Mouse (Mus musculus): Measurements from ENCODE around the gene Rpl9-ps1. TPM values are rescaled to one million over a fixed set of nuclear protein-coding genes. Genes with fewer than 3 reads are reported as not detected.

The Rpl9-ps1 gene
- total RNA-seq, 2 experiments from 2014 or later: not detected

DNA sequence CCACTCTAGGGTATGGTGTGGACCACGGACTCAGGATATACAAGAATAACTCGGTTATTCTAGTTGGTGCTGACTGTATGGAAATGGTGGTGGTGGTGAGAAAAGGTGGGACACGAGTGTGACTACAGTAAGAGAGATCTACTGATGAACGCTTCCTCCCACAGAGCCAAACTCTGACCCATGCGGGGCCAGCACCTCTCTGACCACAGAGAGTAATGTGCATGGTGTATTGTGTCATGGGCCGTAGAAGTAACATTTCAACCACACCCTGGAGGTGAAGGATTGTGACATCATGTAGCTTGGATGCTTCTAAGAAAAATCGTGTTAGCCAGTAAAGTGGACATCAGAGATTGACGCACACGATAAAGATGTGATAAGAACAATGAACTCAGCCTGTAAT is 16.6 kb downstream of the Rpl9-ps1 start:
- no peak for DNase-seq (ENCODE audit: low spot score in 2 of 2)

DNA sequence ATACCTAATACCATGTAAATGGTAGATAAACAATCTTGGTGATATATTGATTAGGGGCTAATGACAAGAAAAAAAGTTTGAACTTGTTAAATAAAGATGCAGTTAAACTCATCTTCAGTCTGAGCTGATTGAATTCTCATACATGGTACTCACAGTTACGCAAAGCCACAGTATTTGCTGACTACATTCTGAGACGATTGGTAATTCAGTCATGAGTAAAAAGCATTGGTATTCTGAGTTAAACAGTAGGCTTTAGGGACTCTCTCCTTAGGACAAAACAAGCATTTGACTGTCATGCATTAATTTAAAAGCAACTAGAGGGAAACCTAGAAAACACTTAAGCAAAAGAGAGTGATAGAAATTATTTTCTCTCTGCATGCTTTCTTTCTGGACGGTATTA is 21.8 kb downstream of the Rpl9-ps1 start:
- DNase-seq (ENCODE audit: low spot score in 2 of 2): no peak

DNA sequence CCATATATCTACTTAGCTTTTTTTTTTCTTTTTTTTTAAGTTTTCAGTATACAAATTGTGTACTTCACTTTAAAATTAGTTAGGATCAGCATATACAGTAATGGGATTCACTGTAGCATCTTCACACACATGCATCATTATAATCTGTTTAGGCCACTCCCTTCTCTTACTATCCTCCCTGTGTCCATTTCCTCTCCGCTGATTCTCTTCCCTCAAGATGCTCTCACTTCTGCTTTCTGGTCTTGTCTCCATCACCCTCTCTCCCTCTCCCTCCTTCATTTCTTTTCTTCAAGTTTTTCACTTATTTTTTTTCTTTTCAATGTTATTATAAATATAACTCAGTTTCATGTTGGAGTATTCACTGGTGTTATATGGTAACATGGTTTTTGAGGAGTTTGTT is 26.4 kb downstream of the Rpl9-ps1 start:
- DNase-seq (ENCODE audit: low spot score in 2 of 2): no peak

DNA sequence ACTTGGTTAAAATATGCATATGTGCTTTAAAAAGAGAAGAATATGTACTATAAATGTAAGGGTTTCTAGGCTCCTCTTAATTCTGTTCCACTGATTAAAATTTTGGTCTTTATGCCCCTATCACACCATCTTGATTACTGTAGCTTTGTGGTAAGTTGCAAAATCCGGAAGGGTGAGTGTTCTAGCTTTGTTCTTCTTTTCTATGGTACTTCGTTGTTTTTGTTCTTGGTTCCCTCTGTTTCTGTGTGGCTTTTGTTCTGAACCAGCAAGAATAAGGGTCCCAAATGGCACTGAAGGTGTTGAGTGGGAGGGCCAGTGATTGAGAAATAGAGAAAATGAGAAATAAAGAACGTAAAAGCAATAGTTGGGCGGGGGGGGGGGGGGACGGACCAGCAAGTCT is 27.2 kb downstream of the Rpl9-ps1 start:
- no peak for DNase-seq (ENCODE audit: low spot score in 2 of 2)

DNA sequence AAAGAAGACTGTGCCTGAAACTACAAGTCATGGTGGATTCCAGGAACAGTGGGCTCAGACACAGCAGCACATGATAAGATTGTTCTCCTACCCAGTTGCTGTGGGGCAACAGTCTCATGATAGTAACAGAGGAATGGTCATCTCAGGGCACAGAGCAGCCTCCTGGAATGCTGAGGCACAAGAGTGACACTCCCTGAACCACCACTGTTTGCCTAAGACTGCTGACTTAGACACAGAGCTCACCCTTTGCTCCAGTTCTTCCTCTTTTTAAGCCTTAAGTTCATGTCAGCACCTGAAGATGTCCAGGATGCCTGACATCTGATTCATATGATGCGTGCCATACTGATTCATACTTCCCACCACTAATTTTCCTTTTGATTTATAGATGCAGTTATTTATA is 28.8 kb downstream of the Rpl9-ps1 start:
- no peak for DNase-seq (ENCODE audit: low spot score in 2 of 2)

DNA sequence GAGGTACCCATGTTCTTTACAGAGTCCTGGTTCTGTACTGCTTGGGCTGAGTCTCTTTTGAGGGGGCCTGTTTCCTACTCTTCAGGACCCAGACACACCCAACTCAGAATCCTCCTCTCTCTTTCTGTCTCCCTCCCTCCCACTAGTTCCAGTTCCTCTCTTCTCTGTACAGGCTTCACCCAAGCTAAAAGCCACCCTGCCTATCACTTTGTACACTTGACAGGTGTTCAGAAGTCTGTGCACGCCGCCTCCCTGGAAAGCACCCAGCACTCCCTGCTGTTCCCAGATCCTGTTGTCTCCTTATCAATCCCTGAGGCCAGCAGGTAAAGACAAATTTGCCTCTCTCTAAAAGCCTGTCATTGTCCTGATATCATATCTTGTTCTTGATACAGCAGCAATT is 34.5 kb downstream of the Rpl9-ps1 start:
- no peak for DNase-seq (ENCODE audit: low spot score in 2 of 2)

DNA sequence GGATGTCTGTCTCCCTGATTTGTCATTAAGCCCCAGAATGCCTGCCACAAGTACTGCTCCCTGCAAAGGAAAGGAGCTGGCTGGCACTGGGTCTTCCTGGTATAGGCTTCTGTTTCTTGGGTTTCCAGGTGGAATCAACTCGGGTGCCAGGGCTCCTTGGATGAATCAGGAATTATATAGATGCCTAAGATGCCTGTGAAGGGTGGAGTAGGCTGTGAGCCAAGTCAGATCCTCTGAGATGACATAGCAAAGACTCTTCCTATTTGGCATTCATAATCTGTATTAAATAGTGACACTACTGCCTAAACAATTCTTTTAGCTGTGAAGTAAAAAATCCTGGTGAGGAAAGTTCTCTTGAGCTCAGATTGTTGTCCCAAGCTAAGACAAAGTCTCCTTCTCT is 39.0 kb downstream of the Rpl9-ps1 start:
- DNase-seq (ENCODE audit: low spot score in 2 of 2): no peak

DNA sequence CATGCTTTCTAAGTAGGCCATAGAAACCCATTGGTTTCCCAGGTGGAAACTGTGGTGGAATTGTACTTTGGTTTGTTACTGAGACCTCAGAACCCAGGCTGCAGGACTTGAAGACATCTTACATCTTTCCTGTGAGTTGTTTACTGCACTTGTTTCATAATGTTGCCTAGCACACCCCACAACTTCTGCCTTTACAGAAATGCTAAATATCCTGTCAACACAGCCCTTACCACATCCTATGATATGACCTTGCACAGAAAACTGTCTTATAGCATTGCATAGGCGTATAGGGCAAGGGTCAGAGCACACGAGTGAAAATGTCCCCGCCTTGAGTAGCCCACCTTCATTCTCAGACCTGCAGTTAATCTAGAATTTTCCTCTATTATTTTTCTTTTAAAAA is 39.9 kb downstream of the Rpl9-ps1 start:
- DNase-seq (ENCODE audit: low spot score in 2 of 2): no peak

DNA sequence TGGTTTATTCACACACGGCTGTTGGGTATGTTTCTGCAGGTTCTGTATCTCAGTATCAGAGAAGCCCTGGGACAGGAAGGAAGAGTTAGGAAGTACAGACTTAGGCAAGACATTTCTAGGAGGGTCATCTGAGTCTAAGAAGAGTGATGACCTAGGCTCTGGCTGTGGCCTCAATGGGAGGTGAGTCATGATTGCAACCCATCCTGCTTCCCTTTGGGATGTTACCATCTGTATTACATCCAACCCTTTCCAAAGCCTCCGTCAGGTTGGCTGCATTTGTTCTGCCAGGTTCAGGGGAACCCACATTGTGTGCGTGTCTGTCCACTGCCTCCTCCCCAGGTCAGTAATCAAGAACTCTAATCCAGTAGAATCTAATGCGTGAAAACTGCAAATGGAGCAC is 40.7 kb downstream of the Rpl9-ps1 start:
- DNase-seq (ENCODE audit: low spot score in 2 of 2): no peak

DNA sequence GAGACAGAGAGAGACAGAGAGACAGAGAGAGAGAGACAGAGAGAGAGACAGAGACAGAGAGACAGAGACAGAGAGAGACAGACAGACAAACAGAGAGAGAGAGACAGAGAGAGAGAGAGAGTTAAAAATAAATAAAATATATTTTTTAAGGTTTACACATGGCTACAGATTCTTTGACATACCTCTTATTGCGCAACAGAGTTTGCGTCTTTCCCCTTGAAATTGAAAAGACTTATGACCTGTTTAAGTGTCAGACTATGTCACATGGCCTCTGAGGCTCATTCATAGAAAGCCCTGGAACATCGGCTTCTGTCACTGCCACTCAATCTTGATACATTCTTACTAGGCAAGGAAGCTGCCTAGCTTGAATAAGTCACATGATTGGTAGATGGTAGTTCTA is 42.0 kb downstream of the Rpl9-ps1 start:
- no peak for DNase-seq (ENCODE audit: low spot score in 2 of 2)

DNA sequence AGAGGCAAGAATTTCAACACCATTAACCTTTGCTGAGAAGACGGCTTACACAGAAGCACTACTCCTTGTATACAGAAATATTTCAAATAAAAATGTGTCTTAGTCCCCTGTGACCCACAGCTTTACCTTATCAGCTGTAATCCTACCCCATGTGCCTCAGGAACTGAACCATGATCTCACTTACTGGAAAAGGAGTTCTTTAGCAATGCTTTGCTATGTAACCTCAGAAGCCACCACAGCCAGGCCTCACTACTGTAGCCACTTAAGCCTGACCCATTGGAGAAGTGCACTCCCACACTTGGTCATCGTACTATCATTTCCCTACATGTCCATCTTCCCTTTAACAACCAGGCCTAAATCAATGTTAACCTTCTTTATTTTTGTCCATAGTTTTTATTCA is 44.8 kb downstream of the Rpl9-ps1 start:
- DNase-seq (ENCODE audit: low spot score in 2 of 2): no peak

DNA sequence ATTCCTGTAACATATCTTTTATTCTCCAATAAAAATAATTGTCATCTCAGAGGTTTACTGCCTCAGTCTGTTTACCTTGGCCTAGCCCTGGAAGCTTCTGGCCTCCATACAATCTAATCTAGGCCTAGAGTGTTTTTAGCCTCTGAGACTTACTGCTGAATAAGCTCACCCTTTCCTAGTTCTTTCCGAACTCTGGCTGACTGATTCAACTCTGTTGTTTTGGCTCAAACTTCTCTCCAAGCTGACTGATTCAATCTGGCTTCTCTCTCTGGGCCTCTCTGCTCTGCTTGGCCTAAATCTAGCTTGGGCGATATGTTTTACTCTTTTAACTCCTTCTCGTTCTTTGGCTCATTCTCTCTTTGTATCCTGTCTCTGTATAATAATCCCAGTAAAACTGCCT is 46.4 kb downstream of the Rpl9-ps1 start:
- no peak for DNase-seq (ENCODE audit: low spot score in 2 of 2)

DNA sequence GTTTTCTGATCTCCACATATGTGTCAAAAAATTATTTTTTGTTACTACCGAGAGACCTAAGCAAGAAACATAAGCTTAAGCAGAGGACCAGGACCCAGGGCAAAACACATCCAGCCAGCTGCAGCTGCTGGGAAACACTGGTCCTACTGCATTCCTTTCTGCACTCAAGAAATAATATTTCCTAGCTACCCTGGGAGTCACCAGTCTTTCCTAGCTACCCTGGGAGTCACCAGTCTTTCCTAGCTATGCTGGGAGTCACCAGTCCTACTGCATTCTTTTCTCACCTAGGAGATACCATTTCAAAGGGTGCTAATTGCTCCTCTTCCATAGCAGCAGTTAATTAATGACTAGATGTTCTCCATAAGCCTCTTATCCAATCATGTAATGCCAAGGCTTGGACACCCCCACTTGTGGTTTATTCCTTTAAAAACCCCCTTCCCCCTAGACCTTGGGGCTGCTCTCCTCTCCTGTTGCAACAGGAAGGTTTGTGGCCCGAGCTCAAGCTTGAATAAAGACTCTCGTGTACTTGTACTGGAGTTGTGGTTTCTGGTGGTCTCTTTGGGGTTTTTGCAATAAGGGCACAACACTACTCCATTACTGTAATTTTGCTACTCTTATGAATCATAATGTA is 47.1 kb downstream of the Rpl9-ps1 start:
- no peak for DNase-seq (ENCODE audit: low spot score in 2 of 2)

DNA sequence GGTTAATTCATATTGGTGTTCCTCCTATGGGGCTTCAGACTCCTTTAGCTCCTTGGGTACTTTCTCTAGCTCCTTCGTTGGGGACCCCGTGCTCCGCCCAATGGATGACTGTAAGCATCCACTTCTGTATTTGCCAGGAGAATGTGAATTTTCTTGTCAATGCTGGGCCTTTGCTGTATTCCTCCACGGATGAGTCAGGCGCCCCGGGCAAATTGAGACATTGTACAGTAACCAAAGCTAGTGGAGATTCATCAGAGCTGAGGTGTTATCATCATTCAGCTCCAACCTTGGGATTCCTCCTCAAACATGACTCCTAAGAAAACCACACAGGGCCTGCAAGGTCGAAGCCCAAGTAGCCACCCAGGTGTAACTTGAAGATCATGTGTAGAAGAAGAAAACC is 47.6 kb downstream of the Rpl9-ps1 start:
- no peak for DNase-seq (ENCODE audit: low spot score in 2 of 2)

DNA sequence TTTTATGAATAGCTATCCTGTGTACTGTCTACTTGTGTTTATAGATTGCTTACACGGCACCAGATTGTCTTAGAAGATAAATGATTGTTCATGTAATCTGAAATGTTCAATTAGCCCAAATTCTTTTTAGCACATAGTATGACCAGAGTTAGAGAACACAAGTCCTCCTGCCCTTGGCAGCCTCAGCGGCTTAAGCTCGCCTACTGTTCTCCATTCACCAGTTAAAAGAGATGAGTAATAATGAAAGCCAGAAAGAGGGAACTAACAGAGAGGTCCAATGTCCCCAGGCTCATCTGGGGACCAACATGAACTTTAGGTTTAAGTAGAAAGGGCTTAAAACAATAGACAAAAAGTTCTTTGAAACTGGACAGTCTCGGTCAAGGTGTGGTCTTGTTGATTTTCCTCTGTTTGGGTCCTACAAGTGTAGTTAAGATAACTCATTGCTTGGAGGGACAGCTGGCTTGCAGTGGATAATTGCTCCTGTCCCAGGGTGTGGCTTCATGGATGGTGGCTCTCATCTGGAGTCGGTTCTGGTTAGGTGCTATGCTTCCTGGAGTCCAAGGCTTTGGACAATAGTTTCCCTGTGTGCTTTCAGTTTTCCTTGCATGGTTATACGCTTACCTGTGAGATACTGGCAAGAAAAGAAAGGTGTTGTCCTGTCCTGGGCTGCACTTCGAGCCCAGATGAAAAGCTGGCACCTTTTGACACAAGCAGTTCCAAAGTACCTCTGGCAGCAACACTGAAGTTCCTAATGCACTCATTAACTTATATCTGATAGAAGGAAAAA is 49.6 kb downstream of the Rpl9-ps1 start:
- no peak for DNase-seq (ENCODE audit: low spot score in 2 of 2)

Other genes with a start within 250 kb of the Rpl9-ps1 start
- 1 to 10 TPM; 1.8 to 2.6 TPM for gene Rasl10b, start 236.5 kb downstream of the Rpl9-ps1 start, total RNA-seq (2021)
- under 1 TPM; 0.15 to 0.34 TPM for gene Gas2l2, start 216.2 kb downstream of the Rpl9-ps1 start, total RNA-seq (2021)
- gene 1700020L24Rik, start 207.9 kb downstream of the Rpl9-ps1 start, total RNA-seq (2021): not detected
- 1 to 10 TPM; 4.7 to 5.4 TPM for gene Mmp28, start 182.6 kb downstream of the Rpl9-ps1 start, total RNA-seq (2021)
- 10 to 100 TPM; 34.6 to 40.1 TPM for gene Taf15, start 172.5 kb downstream of the Rpl9-ps1 start, total RNA-seq (2021)
- gene Heatr9, start 123.4 kb downstream of the Rpl9-ps1 start, total RNA-seq (2021): not detected
- not detected for gene Ccl5, start 115.1 kb downstream of the Rpl9-ps1 start, total RNA-seq (2021)
- 1 to 10 TPM; 4.0 to 4.9 TPM for gene Ccl9, start 67.0 kb downstream of the Rpl9-ps1 start, total RNA-seq (2021)
- gene Ccl6, start 52.5 kb downstream of the Rpl9-ps1 start, total RNA-seq (2021): 1 to 10 TPM; 2.9 to 3.7 TPM
- not detected for gene Ccl3, start 3.7 kb upstream of the Rpl9-ps1 start, total RNA-seq (2021)
- gene Ccl4, start 17.0 kb upstream of the Rpl9-ps1 start, total RNA-seq (2021): under 1 TPM in 1 of 2 experiments, not detected in 1; 0.44 TPM
- gene Wfdc17, start 58.4 kb upstream of the Rpl9-ps1 start, total RNA-seq (2021): under 1 TPM; 0.75 to 0.78 TPM
- not detected for gene Wfdc18, start 63.4 kb upstream of the Rpl9-ps1 start, total RNA-seq (2021)
- under 1 TPM in 1 of 2 experiments, not detected in 1; 0.73 TPM for gene Wfdc21, start 101.3 kb upstream of the Rpl9-ps1 start, total RNA-seq (2021)
- 10 to 100 TPM; 11.1 to 12.8 TPM for gene Heatr6, start 108.1 kb upstream of the Rpl9-ps1 start, total RNA-seq (2021)
- under 1 TPM in 1 of 2 experiments, not detected in 1; 0.26 TPM for gene Hnf1b, start 204.4 kb upstream of the Rpl9-ps1 start, total RNA-seq (2021)